8 mouse cellular contexts compared by ENCODE assay signal in the genomic region with DNA sequence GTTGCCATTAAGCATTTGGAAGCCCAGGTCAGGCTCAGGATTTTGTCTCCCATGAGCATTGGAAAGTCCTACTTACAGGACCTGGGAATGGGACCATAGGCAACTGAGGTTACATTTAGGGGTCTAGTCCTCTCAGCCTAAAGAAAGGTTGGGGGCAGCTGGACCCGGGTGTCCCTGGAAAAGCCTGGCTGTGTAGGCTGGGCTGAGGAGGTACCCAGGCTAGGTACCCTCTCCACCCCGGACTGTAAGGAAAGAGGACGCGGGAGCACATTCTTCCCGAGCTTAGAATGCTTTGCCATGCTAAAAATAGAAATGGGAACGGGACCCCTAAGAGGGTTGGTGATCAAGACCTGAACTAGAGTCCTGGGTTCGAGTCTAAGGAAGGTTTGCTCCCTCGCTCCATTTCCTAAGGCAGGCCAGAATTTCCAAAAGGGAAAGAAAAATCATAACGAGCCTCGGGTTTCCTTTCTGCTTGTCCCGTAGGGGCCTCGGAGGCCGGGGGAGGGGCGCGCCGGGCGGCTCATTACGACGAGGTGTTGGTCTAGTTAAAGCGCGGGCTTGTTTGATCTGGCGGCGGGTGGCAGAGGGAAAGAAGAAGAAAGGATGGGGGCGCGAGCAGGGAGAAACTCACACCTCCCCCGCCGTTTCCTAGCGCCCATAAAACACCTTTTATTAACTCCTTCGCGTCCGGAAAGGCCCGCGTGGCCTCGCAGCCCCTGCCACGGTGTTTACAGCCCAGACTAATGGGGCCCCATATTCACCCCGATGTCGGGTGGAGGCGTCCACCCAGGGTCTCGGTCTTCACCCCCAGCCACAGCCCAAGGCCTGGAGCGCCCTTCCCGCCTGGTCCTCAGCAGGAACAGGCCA. TPM values are rescaled to one million over a fixed set of nuclear protein-coding genes. Genes with fewer than 3 reads are reported as not detected.
DNase-seq lines count a peak whose midpoint lies in the region; ATAC-seq and TF ChIP-seq lines count a peak whose summit lies in the region.

No protein-coding gene starts in this region.

- H3K27ac ChIP-seq in testis, adult 2 months (ENCODE audit: control insufficient read depth, insufficient read depth, low read depth, low read length) = 0 out of 2 replicates have a peak overlapping the region, but pooled peaks have one; percentile 8
- H3K27ac ChIP-seq in liver, embryonic 16.5 days (ENCODE audit: low read length) = no peak overlapping the region

- TF ChIP-seq CTCF in testis, adult 2 months (IDR thresholded peaks at IDR 0.05; ENCODE audit: control insufficient read depth, insufficient read depth, insufficient replicate concordance, low read depth, low read length) = no peak

- no peaks in the 10 kb centered on the region for H3K36me3 ChIP-seq in testis, adult 2 months (ENCODE audit: control insufficient read depth, insufficient read depth, low read length)
- no peaks in the 10 kb centered on the region for H3K36me3 ChIP-seq in liver, embryonic 16.5 days (ENCODE audit: control insufficient read depth, insufficient read depth)

- peak; percentile 22 for DNase-seq in adrenal gland, postnatal 10 days
- DNase-seq in adrenal gland, postnatal 25 days = no peak
- DNase-seq in testis, postnatal 10 days (ENCODE audit: low spot score) = no peak
- DNase-seq in thymus, postnatal 4 days = peak; percentile 69
- DNase-seq in urinary bladder, adult 2 months (ENCODE audit: low spot score) = no peak
- no peak for DNase-seq in frontal cortex, postnatal 36 days (ENCODE audit: low spot score in 2 of 2)

- no peak overlapping the region for H3K9ac ChIP-seq in liver, embryonic 16.5 days (ENCODE audit: low read depth, low read length)

- H3K4me3 ChIP-seq in testis, adult 2 months (ENCODE audit: control insufficient read depth, low read depth, low read length) = peak overlapping the region; percentile 78
- peak overlapping the region; percentile 13; the same call in 1 of the 2 replicates for H3K4me3 ChIP-seq in liver, embryonic 16.5 days (ENCODE audit: low read depth, low read length)

- no peak for TF ChIP-seq POLR2A in testis, adult 2 months (IDR thresholded peaks at IDR 0.05; ENCODE audit: control insufficient read depth, low read depth, low read length)

- peaks cover 26% of the 10 kb centered on the region for H3K4me1 ChIP-seq in testis, adult 2 months (ENCODE audit: control insufficient read depth, insufficient read depth, low read length)
- no peaks in the 10 kb centered on the region; the same call in 1 of the 2 replicates for H3K4me1 ChIP-seq in liver, embryonic 16.5 days (ENCODE audit: control insufficient read depth, low read depth, low read length)

- peaks cover 9% of the 10 kb centered on the region for H3K27me3 ChIP-seq in testis, adult 2 months (ENCODE audit: control insufficient read depth, insufficient read depth, low read length)
- H3K27me3 ChIP-seq in liver, embryonic 16.5 days (ENCODE audit: control insufficient read depth, insufficient read depth, low read depth, low read length) = peaks cover 66% of the 10 kb centered on the region

- WGBS in liver, embryonic 16.5 days (ENCODE audit: insufficient replicate concordance) = 2% methylated on average over 41 of the region's 41 CpGs

- no peaks in the 10 kb centered on the region for H3K9me3 ChIP-seq in liver, embryonic 16.5 days (replicated peaks; ENCODE audit: control insufficient read depth, low read length)

- no peak for ATAC-seq in liver, embryonic 16.5 days (ENCODE audit: low read depth)

- H3K4me2 ChIP-seq in liver, embryonic 16.5 days (ENCODE audit: low read depth, low read length) = peak overlapping the region; percentile 19; the same call in 1 of the 2 replicates

RNA-seq across cellular contexts. Expression of gene Hand1, which starts 5.3 kb away (rescaled TPM):
- total RNA-seq in adrenal gland, postnatal 10 days (2021) = 10 to 100 TPM; 10.2 to 17.2 TPM
- total RNA-seq in adrenal gland, postnatal 25 days (2021) = 8.0 and 13.6 TPM in 2 replicates
- 0.15 and 0.38 TPM in 2 replicates for polyA plus RNA-seq in testis, adult 2 months (2012; rRNA removed)
- polyA plus RNA-seq in liver, embryonic 16.5 days (2015; fragmentation: Nextera tagmentation; extraction: Ambion mirVana) = 0.11 and 0.18 TPM in 2 replicates
- polyA plus RNA-seq in urinary bladder, adult 2 months (2012; rRNA removed) = 0.69 and 1.1 TPM in 2 replicates

RNA-seq across cellular contexts. Expression of gene Sap30l, which starts 25.8 kb away (rescaled TPM):
- 10 to 100 TPM; 36.4 to 36.6 TPM for total RNA-seq in adrenal gland, postnatal 10 days (2021)
- total RNA-seq in adrenal gland, postnatal 25 days (2021) = 55.8 and 60.8 TPM in 2 replicates
- 3.1 and 5.5 TPM in 2 replicates for polyA plus RNA-seq in testis, adult 2 months (2012; rRNA removed)
- 1.7 and 1.9 TPM in 2 replicates for polyA plus RNA-seq in liver, embryonic 16.5 days (2015; fragmentation: Nextera tagmentation; extraction: Ambion mirVana)
- 23.5 and 27.8 TPM in 2 replicates for polyA plus RNA-seq in urinary bladder, adult 2 months (2012; rRNA removed)

Comparison
In these comparisons a context has a peak if more than half of its experiments do, and no peak if none do; other contexts are left out.
1. DNase-seq: peak in adrenal gland, postnatal 10 days (single experiment) and thymus, postnatal 4 days (single experiment); none in adrenal gland, postnatal 25 days (single experiment), testis, postnatal 10 days (single experiment), urinary bladder, adult 2 months (single experiment) and frontal cortex, postnatal 36 days (0 of 2).